Mouse (Mus musculus) adrenal gland, postnatal 36 days (tissue): ENCODE results near the gene Cyba. TPM values are rescaled to one million over a fixed set of nuclear protein-coding genes. Genes with fewer than 3 reads are reported as not detected.

Experiments
- DNase-seq, 2 experiments: peaks; one replicate each; pipeline ENCODE4 v3.0.0; 2021; ENCODE audit warnings: mixed read lengths in 1 of 2
- microRNA-seq: library from miRNA; unstranded; fragments of <30 nt; microRNA quantifications from one replicate; pipeline ENCODE4 v1.2.0, GENCODE M21; 2021
- total RNA-seq, 2 experiments: library from RNA; stranded (reverse); gene quantifications; 2 replicates each; pipeline ENCODE4 v1.2.3; 2021

The Cyba gene
- total RNA-seq, 2 experiments from 2014 or later: 25.6 to 36.8 TPM

DNA sequence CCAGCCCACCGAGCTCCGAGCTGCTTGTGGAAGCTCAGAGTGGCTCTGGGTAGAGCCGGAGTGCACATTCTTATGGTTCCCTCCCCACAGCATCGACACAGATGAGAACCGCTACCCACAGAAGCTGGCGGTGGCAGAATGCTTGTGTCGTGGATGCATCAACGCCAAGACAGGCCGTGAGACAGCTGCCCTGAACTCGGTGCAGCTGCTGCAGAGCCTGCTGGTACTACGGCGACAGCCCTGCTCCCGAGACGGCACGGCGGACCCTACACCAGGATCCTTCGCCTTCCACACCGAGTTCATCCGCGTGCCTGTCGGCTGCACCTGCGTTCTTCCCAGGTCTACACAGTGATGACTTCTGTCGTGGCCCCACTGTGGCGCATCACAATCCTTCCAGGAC is 9.5 kb downstream of the Cyba start:
- no peak for DNase-seq

- no peak for DNase-seq
These were observed 11.2 kb downstream of the Cyba start, which contains the start of gene Il17c for GRCm38 (mm10) chr8:122421376-122422070. Il17c (plus strand) TSS chr8:122422020.

DNA sequence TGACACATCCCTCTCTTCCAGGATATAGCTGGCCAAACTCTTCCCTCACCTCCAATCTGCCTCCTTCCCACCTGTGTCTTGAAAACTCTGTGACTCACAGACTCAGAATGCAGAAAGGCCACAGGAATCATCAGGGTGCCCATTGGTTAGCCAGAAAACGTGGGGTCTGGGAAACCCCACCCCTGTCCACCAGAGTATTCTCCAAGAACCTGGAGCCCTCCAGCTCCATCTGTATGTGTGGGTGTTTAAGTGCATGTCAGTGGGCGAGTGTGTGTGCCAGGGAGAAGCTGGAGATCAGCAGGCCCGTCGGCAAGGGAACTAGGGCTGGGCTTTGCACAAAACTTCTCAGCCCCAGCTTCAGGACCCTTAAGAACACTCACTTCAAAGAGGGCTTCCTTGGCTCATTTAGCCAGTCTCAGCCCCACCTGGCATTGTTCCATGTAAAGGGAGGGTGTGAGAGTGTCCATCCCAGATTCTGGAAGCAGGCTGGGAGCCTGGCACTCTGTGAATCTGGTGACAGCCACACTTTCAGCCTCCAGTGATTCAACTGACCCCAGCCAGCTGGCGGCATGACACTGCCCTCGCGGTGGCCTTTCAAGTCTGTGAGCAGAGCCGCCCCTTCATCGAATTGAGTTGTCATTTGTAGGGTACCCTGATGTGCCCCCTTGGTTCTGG is 12.7 kb downstream of the Cyba start:
- DNase-seq: no peak

GRCm38 (mm10) chr8:122415554-122415953 is 17.2 kb downstream of the Cyba start:
- DNase-seq: no peak

- no peak for DNase-seq
These were observed 18.4 kb downstream of the Cyba start for GRCm38 (mm10) chr8:122414311-122414710.

DNA sequence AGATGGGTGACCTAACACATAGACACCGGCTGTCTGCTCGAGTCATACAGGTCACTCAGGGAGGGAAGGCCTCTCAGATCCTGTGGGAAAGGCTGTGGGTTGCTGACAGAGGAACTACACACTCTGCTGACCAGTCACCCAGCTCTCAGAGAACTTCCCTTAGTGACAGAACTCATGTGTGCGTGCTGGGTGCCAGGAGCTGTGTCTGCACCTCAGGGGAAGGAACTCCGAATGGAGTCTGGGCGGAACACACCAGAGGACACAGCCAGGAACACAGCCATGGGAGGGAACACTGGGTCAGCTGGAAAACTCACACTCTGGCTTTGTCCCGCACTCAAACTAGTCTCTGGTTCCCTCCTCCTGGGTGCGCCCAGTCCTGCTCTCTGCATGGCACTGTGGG is 25.1 kb downstream of the Cyba start:
- no peak for DNase-seq

DNA sequence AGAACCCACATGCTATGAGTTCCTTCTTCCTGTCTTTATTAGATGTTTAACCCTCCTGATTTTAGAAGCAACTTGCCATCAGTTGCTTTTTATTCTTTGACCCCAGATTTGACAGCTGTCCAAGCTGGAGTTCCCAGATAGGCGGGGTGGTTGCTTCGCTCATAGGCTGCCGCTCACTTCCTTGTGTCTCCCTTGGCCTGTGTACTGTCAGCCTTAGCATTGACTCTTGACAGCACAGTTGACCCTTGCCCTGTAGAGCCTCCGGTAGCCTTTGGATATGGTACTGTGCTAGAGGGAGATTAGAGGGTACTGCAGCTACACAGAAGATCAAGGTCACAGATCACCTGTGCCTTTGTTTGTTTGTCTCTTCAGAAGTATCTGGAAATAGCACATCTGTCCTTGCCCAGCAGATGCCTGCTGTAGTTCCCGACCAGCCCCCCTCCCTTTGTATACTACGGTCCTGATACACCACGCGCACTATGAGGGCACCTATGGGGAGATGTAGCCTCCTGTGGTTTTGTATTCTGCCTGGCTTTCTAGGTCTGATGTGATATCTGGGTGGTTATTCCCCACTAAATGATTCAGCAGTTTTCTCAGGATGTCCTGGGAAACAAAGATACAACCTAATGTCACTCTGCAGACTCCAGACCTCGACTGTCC is 27.5 kb downstream of the Cyba start:
- DNase-seq: no peak

GRCm38 (mm10) chr8:122398186-122398585 is 34.5 kb downstream of the Cyba start:
- DNase-seq: no peak

DNA sequence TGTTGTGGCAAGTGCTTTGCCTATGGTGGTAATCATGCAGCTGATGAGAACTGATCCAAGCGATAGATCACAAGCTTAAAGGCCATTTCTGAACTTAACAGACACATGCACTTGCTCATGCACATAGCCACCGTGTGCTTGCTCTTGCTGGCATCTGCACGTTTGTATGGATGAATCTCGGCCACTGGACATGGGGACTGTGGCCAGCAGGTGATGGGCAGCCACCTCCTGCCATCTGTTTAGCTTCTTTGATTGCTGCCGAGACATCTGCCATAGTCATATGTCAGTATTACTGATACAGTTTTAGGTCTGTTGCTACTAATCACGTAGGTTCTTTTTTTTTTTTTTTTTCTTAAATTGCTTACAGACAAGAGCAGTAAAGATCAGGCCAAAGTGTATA is 37.4 kb downstream of the Cyba start:
- no peak for DNase-seq

- no peak for DNase-seq
These were observed 39.0 kb downstream of the Cyba start for GRCm38 (mm10) chr8:122393717-122394116.

GRCm38 (mm10) chr8:122390758-122391157 is 42.0 kb downstream of the Cyba start:
- no peak for DNase-seq

- DNase-seq: no peak
These were observed 43.4 kb downstream of the Cyba start for GRCm38 (mm10) chr8:122389357-122389756.

- DNase-seq: no peak
These were observed 49.7 kb downstream of the Cyba start for GRCm38 (mm10) chr8:122383039-122383438.

- DNase-seq: peak; percentile 100
These were observed 56.1 kb downstream of the Cyba start, which contains the start of gene Zc3h18 for GRCm38 (mm10) chr8:122376365-122377231. Zc3h18 (plus strand) TSS chr8:122376609.

GRCm38 (mm10) chr8:122375751-122376364 is 56.9 kb downstream of the Cyba start:
- DNase-seq: no peak

- DNase-seq: no peak
These were observed 57.4 kb downstream of the Cyba start for GRCm38 (mm10) chr8:122375320-122375719.

Small RNAs within 50 kb of the gene (microRNA-seq; reads per million reads assigned to microRNA genes)
- gene Gm24366: not detected

Other genes starting within 250 kb of the Cyba start
- gene Zfpm1, start 150.8 kb downstream of the Cyba start, total RNA-seq: 10 to 100 TPM; 14.0 to 15.5 TPM
- gene Trhr2, start 72.2 kb downstream of the Cyba start, total RNA-seq: not detected
- gene Zc3h18, start 56.3 kb downstream of the Cyba start, total RNA-seq: 10 to 100 TPM; 40.1 to 42.7 TPM
- gene Il17c, start 10.9 kb downstream of the Cyba start, total RNA-seq: not detected
- gene Mvd, start 10.5 kb upstream of the Cyba start, total RNA-seq: 10 to 100 TPM; 23.2 to 30.3 TPM
- not detected for gene Snai3, start 27.8 kb upstream of the Cyba start, total RNA-seq
- 10 to 100 TPM; 37.3 to 59.9 TPM for gene Rnf166, start 43.1 kb upstream of the Cyba start, total RNA-seq
- 10 to 100 TPM; 20.0 to 29.1 TPM for gene Ctu2, start 43.2 kb upstream of the Cyba start, total RNA-seq
- gene Piezo1, start 118.4 kb upstream of the Cyba start, total RNA-seq: 10 to 100 TPM; 19.5 to 24.7 TPM
- gene Cdt1, start 135.1 kb upstream of the Cyba start, total RNA-seq: 1 to 10 TPM; 8.7 to 9.1 TPM
- 10 to 100 TPM; 72.4 to 87.2 TPM for gene Aprt, start 144.0 kb upstream of the Cyba start, total RNA-seq
- gene Galns, start 178.5 kb upstream of the Cyba start, total RNA-seq: 1 to 10 TPM; 6.0 to 6.8 TPM
- 10 to 100 TPM; 49.9 to 64.4 TPM for gene Trappc2l, start 178.7 kb upstream of the Cyba start, total RNA-seq
- not detected for gene Pabpn1l, start 189.8 kb upstream of the Cyba start, total RNA-seq